Comparison of ENCODE assay signal across 8 mouse cellular contexts in genomic region chr10:119454668-119455542, GRCm38 (mm10). TPM values are rescaled to one million over a fixed set of nuclear protein-coding genes. Genes with fewer than 3 reads are reported as not detected.
DNase-seq lines count a peak whose midpoint lies in the region; ATAC-seq and TF ChIP-seq lines count a peak whose summit lies in the region.

No protein-coding gene starts in this region.

- H3K27ac ChIP-seq in heart, embryonic 14.5 days (replicated peaks in 1 of 2; ENCODE audit: control insufficient read depth in 1 of 2, insufficient read depth in 1 of 2, low read depth in 2 of 2, low read length in 2 of 2): 0 out of 4 replicates have a peak overlapping the region, but pooled peaks of 1 of the 2 experiments have one; percentile 10
- H3K27ac ChIP-seq in forebrain, embryonic 10.5 days: peak overlapping the region; percentile 96
- H3K27ac ChIP-seq in neural tube, embryonic 13.5 days (replicated peaks): peak overlapping the region; percentile 89

- peaks cover 7 to 15% of the 10 kb centered on the region in 2 experiments for H3K4me1 ChIP-seq in heart, embryonic 14.5 days (ENCODE audit: control insufficient read depth in 2 of 2, insufficient read depth in 2 of 2, low read length in 2 of 2)
- peaks cover 35% of the 10 kb centered on the region for H3K4me1 ChIP-seq in forebrain, embryonic 10.5 days
- peaks cover 37% of the 10 kb centered on the region for H3K4me1 ChIP-seq in neural tube, embryonic 13.5 days (replicated peaks)

- CTCF ChIA-PET in Patski (lab: Charles Lee): no interaction called here

- no peak for DNase-seq in heart, postnatal 14 days
- no peak for DNase-seq in Patski (ENCODE audit: low read depth, low spot score)
- peak; percentile 48 for DNase-seq in forebrain, embryonic 10.5 days (ENCODE audit: extremely low spot score, low spot score)
- DNase-seq in kidney, postnatal 4 days: peak; percentile 39 to 52
- DNase-seq in spleen, postnatal 4 days (ENCODE audit: low spot score in 2 of 2): no peak
- no peak for DNase-seq in layer of hippocampus, postnatal 14 days (ENCODE audit: low spot score in 2 of 2)

- no peaks in the 10 kb centered on the region for H3K9me3 ChIP-seq in heart, embryonic 14.5 days (ENCODE audit: control insufficient read depth, low read length)
- no peaks in the 10 kb centered on the region for H3K9me3 ChIP-seq in forebrain, embryonic 10.5 days
- no peaks in the 10 kb centered on the region for H3K9me3 ChIP-seq in neural tube, embryonic 13.5 days

- in situ Hi-C loops in Patski (cut with MboI; ENCODE audit: low pct_unique_long_range_greater_than_20kb): no loop called here

- peak overlapping the region; percentile 95 for H3K4me2 ChIP-seq in heart, embryonic 14.5 days (ENCODE audit: low read length)
- H3K4me2 ChIP-seq in neural tube, embryonic 13.5 days: peak overlapping the region; percentile 97

- intact Hi-C loops in heart, postnatal 14 days (cut with DNase I): no loop called here

- peak; percentile 10; the same call in 1 of the 2 replicates for ATAC-seq in heart, embryonic 14.5 days (ENCODE audit: insufficient number of reproducible peaks, insufficient read depth, low FRiP score, low read depth)
- ATAC-seq in Patski: peak; percentile 36
- peak; percentile 21 for ATAC-seq in neural tube, embryonic 13.5 days (ENCODE audit: low read depth)

- H3K27me3 ChIP-seq in heart, embryonic 14.5 days (ENCODE audit: control insufficient read depth, insufficient read depth, low read length): no peaks in the 10 kb centered on the region
- no peaks in the 10 kb centered on the region for H3K27me3 ChIP-seq in Patski
- peaks cover 18% of the 10 kb centered on the region for H3K27me3 ChIP-seq in forebrain, embryonic 10.5 days (ENCODE audit: poor library complexity, severe bottlenecking)
- no peaks in the 10 kb centered on the region for H3K27me3 ChIP-seq in neural tube, embryonic 13.5 days

- POLR2A ChIA-PET in Patski (lab: Charles Lee): no interaction called here

- TF ChIP-seq CTCF in Patski (IDR thresholded peaks at IDR 0.05): no peak

- H3K4me3 ChIP-seq in heart, embryonic 14.5 days (ENCODE audit: control insufficient read depth in 1 of 2, insufficient read depth in 1 of 2, low read depth in 1 of 2, low read length in 2 of 2): peak overlapping the region; percentile 66 to 86
- H3K4me3 ChIP-seq in forebrain, embryonic 10.5 days: peak overlapping the region; percentile 82
- H3K4me3 ChIP-seq in neural tube, embryonic 13.5 days: peak overlapping the region; percentile 84

- peak overlapping the region; percentile 75 for H3K9ac ChIP-seq in heart, embryonic 14.5 days (ENCODE audit: low read length)
- H3K9ac ChIP-seq in neural tube, embryonic 13.5 days: peak overlapping the region; percentile 86

- under 1% methylated on average over 31 of the region's 31 CpGs for WGBS in heart, embryonic 14.5 days
- WGBS in forebrain, embryonic 10.5 days: under 1% methylated on average over 30 of the region's 31 CpGs
- under 1% methylated on average over 30 of the region's 31 CpGs for WGBS in neural tube, embryonic 13.5 days

- no peaks in the 10 kb centered on the region for H3K36me3 ChIP-seq in heart, embryonic 14.5 days (ENCODE audit: control insufficient read depth, insufficient read depth, low read length)
- no peaks in the 10 kb centered on the region for H3K36me3 ChIP-seq in forebrain, embryonic 10.5 days (replicated peaks)
- H3K36me3 ChIP-seq in neural tube, embryonic 13.5 days: no peaks in the 10 kb centered on the region

RNA-seq across cellular contexts. Expression of gene Grip1, which starts 1.3 kb away (rescaled TPM):
- polyA plus RNA-seq in heart, embryonic 14.5 days (2014; fragmentation: Nextera tagmentation; extraction: Ambion mirVana): 2.9 and 3.1 TPM in 2 replicates
- total RNA-seq in heart, postnatal 14 days (2021): under 1 TPM; 0.61 to 0.86 TPM
- polyA plus RNA-seq in Patski (2021): 2.2 TPM
- 4.3 and 5.2 TPM in 2 replicates for polyA plus RNA-seq in forebrain, embryonic 10.5 days (2016; fragmentation: Nextera tagmentation; extraction: Ambion mirVana)
- 19.8 and 20.2 TPM in 2 replicates for polyA plus RNA-seq in neural tube, embryonic 13.5 days (2015; fragmentation: Nextera tagmentation; extraction: Ambion mirVana)
- total RNA-seq in layer of hippocampus, postnatal 14 days (2021): 10 to 100 TPM; 40.2 to 40.3 TPM

Comparison
In these comparisons a context has a peak if more than half of its experiments do, and no peak if none do; other contexts are left out.
1. DNase-seq: peak in forebrain, embryonic 10.5 days (single experiment) and kidney, postnatal 4 days (2 of 2); none in heart, postnatal 14 days (0 of 2), Patski (single experiment), spleen, postnatal 4 days (0 of 2) and layer of hippocampus, postnatal 14 days (0 of 2).
2. Peak in every context shown above with its lines, with median percentiles within 50 percentile points of each other: ATAC-seq and H3K4me3 ChIP-seq.